Mouse (Mus musculus) retina, embryonic 14.5 days (tissue): ENCODE data around the gene Rnf150.

Experiments
- DNase-seq: peaks from one replicate; pipeline ENCODE4 v3.0.0-alpha.2; 2015; ENCODE audit warnings: low spot score

The Rnf150 gene

GRCm38 (mm10) chr8:82863041-82863744, at the start of gene Rnf150:
Gene Rnf150 (plus strand): TSS chr8:82863356.
- peak; percentile 88 for DNase-seq

- peak; percentile 85 for DNase-seq
Measured at GRCm38 (mm10) chr8:82826135-82827046, 36.8 kb upstream of the Rnf150 start.

- DNase-seq = no peak
Measured at GRCm38 (mm10) chr8:82840415-82840814, 22.7 kb upstream of the Rnf150 start.

- no peak for DNase-seq
Measured at GRCm38 (mm10) chr8:82840963-82841362, 22.2 kb upstream of the Rnf150 start.

- peak; percentile 76 for DNase-seq
Measured at GRCm38 (mm10) chr8:82841520-82842142, 21.5 kb upstream of the Rnf150 start.

GRCm38 (mm10) chr8:82843697-82844096, 19.5 kb upstream of the Rnf150 start:
- DNase-seq = no peak

- no peak for DNase-seq
Measured at GRCm38 (mm10) chr8:82844413-82844812, 18.7 kb upstream of the Rnf150 start.

- no peak for DNase-seq
Measured at GRCm38 (mm10) chr8:82846098-82846497, 17.1 kb upstream of the Rnf150 start.

GRCm38 (mm10) chr8:82846730-82847129, 16.4 kb upstream of the Rnf150 start:
- no peak for DNase-seq

- peak; percentile 81 for DNase-seq
Measured at GRCm38 (mm10) chr8:82858541-82859342, 4.4 kb upstream of the Rnf150 start.

GRCm38 (mm10) chr8:82859343-82859620, 3.9 kb upstream of the Rnf150 start:
- DNase-seq = no peak

- peak; percentile 74 for DNase-seq
Measured at GRCm38 (mm10) chr8:82863745-82864520, 777 bp downstream of the Rnf150 start.

- no peak for DNase-seq
Measured at GRCm38 (mm10) chr8:82864521-82864818, 1.3 kb downstream of the Rnf150 start.

- DNase-seq = peak; percentile 16
Measured at GRCm38 (mm10) chr8:82865239-82865638, 2.1 kb downstream of the Rnf150 start.

GRCm38 (mm10) chr8:82866251-82866650, 3.1 kb downstream of the Rnf150 start:
- DNase-seq = no peak

- DNase-seq = no peak
Measured at GRCm38 (mm10) chr8:82870840-82871490, 7.8 kb downstream of the Rnf150 start.

GRCm38 (mm10) chr8:82871986-82872385, 8.8 kb downstream of the Rnf150 start:
- no peak for DNase-seq

GRCm38 (mm10) chr8:82874102-82874501, 10.9 kb downstream of the Rnf150 start:
- no peak for DNase-seq

- DNase-seq = no peak
Measured at GRCm38 (mm10) chr8:82875135-82875534, 12.0 kb downstream of the Rnf150 start.

GRCm38 (mm10) chr8:82884480-82884879, 21.3 kb downstream of the Rnf150 start:
- DNase-seq = no peak

- no peak for DNase-seq
Measured at GRCm38 (mm10) chr8:82887234-82887633, 24.1 kb downstream of the Rnf150 start.
